Mouse (Mus musculus) bone marrow macrophage, adult 2 months (primary cell): ENCODE data around the gene Itga9.

Source experiments
- CTCF ChIP-seq: IDR thresholded peaks from 2 replicates; pipeline ENCODE4 v1.5.1; 2012; ENCODE audit warnings: low read depth, mild to moderate bottlenecking, low read length, moderate library complexity
- POLR2A ChIP-seq: IDR thresholded peaks from 2 replicates; pipeline ENCODE4 v1.6.1; 2012; ENCODE audit warnings: mild to moderate bottlenecking, low read depth, low read length, borderline replicate concordance

GRCm38 (mm10) chr9:118674277-118674676 is 67.8 kb downstream of the Itga9 start:
- no peak for TF ChIP-seq POLR2A
- TF ChIP-seq CTCF, result no peak
